Mouse (Mus musculus) colon, adult 2 months (tissue): ENCODE measurements around the gene Gsn. TPM values are rescaled to one million over a fixed set of nuclear protein-coding genes. Genes with fewer than 3 reads are reported as not detected.

ENCODE experiments used
- polyA plus RNA-seq: library from polyadenylated mRNA; depleted of rRNA; stranded (reverse); fragments of >200 nt; gene quantifications from 2 replicates; pipeline ENCODE4 v1.2.3, GENCODE M21; 2012; rRNA removed

Gsn gene
- 866 and 937 TPM in 2 replicates for polyA plus RNA-seq

GRCm38 (mm10) chr2:35255885-35256833 lies at the start of gene Gsn:
Gene Gsn (plus strand): TSS chr2:35256380.

GRCm38 (mm10) chr2:35336388-35337280 lies 80.5 kb downstream of the Gsn start, which contains the start of gene Stom:
Gene Stom (minus strand): TSS chr2:35336976.

Other genes starting within 250 kb of the Gsn start
- 0.42 and 0.43 TPM in 2 replicates for gene Hc, start 194.9 kb upstream of the Gsn start, polyA plus RNA-seq
- gene AI182371, start 154.8 kb upstream of the Gsn start, polyA plus RNA-seq, result 0.26 TPM in 1 of 2 replicates, not detected in the other
- 8.0 and 10.0 TPM in 2 replicates for gene Cntrl, start 146.9 kb upstream of the Gsn start, polyA plus RNA-seq
- 124 and 595 TPM in 2 replicates for gene Rab14, start 55.3 kb upstream of the Gsn start, polyA plus RNA-seq
- gene Stom, start 80.6 kb downstream of the Gsn start, polyA plus RNA-seq, result 34.2 and 43.5 TPM in 2 replicates
- not detected in 2 replicates for gene 4930568D16Rik, start 111.3 kb downstream of the Gsn start, polyA plus RNA-seq
- gene 4930402F06Rik, start 140.8 kb downstream of the Gsn start, polyA plus RNA-seq, result not detected in 2 replicates
- gene Ggta1, start 206.9 kb downstream of the Gsn start, polyA plus RNA-seq, result 3.0 and 3.8 TPM in 2 replicates